11 mouse cellular contexts compared by ENCODE assay signal in genomic region chr4:119921022-119921717, GRCm38 (mm10).
DNase-seq lines count a peak whose midpoint lies in the region; ATAC-seq and TF ChIP-seq lines count a peak whose summit lies in the region.
"Had no signal": no experiment of that assay in that cellular context is flagged by ENCODE, and none has a peak within 500 bp of the region (broad histone marks: within the 10 kb centered on the region; RNA-seq: fewer than 3 reads in every experiment).

No protein-coding gene starts in this region.

- TF ChIP-seq CTCF in forebrain, postnatal 0 days (IDR thresholded peaks at IDR 0.05; ENCODE audit: low read depth) = peak; percentile 47
- peak; percentile 17 for TF ChIP-seq CTCF in left cerebral cortex, adult 2 months (IDR thresholded peaks at IDR 0.05)

- H3K9me3 ChIP-seq in forebrain, postnatal 0 days (ENCODE audit: low read length) = no peaks in the 10 kb centered on the region
- no peaks in the 10 kb centered on the region; the same call in 1 of the 2 replicates for H3K9me3 ChIP-seq in forebrain, embryonic 16.5 days (ENCODE audit: control insufficient read depth, low read length)
- no peaks in the 10 kb centered on the region for H3K9me3 ChIP-seq in ES-E14 (ENCODE audit: control insufficient read depth, insufficient read depth, low read depth, low read length)

- H3K4me1 ChIP-seq in forebrain, postnatal 0 days (ENCODE audit: insufficient read depth) = no peaks in the 10 kb centered on the region
- no peaks in the 10 kb centered on the region for H3K4me1 ChIP-seq in forebrain, embryonic 16.5 days (replicated peaks; ENCODE audit: control insufficient read depth, insufficient read depth, low read length)
- no peaks in the 10 kb centered on the region for H3K4me1 ChIP-seq in ES-E14 (ENCODE audit: control insufficient read depth in 2 of 2, insufficient read depth in 2 of 2, low read length in 2 of 2, poor library complexity in 1 of 2)

- DNase-seq in forebrain, postnatal 0 days = peak; percentile 15
- DNase-seq in left cerebral cortex, adult 2 months (ENCODE audit: extremely low spot score in 1 of 2, low spot score in 2 of 2) = no peak
- DNase-seq in left cerebral cortex, postnatal 10 days (ENCODE audit: extremely low spot score in 1 of 2, low spot score in 2 of 2) = no peak
- DNase-seq in ES-E14 (ENCODE audit: low read depth, low spot score) (peak; percentile 6), adipocyte (ENCODE audit: low spot score) (no peak)
- DNase-seq in spleen, postnatal 36 days (ENCODE audit: low spot score in 2 of 2) = peak; percentile 28 to 37
- no peak for DNase-seq in testis, postnatal 10 days (ENCODE audit: low spot score)
- DNase-seq: heart, postnatal 4 days had no signal

- 76% methylated on average over 12 of the region's 12 CpGs for WGBS in forebrain, postnatal 0 days
- 83% methylated on average over 12 of the region's 12 CpGs for WGBS in forebrain, embryonic 16.5 days

- H3K9ac ChIP-seq in forebrain, postnatal 0 days = no peak overlapping the region
- H3K9ac ChIP-seq in forebrain, embryonic 16.5 days (replicated peaks; ENCODE audit: low read depth, low read length) = no peak overlapping the region
- H3K9ac ChIP-seq in ES-E14 (ENCODE audit: insufficient read depth, low read depth, low read length, poor library complexity, severe bottlenecking) = no peak overlapping the region
- H3K9ac ChIP-seq: liver, embryonic 14.5 days had no signal

- intact Hi-C loops in left cerebral cortex, adult 2 months (cut with DNase I) = loop anchor here (5.0 kb wide), 1 partner anchor 181 kb away; no protein-coding TSS in a partner anchor
- intact Hi-C loops in left cerebral cortex, postnatal 10 days (cut with DNase I) = loop anchor here (5.0 kb wide), 1 partner anchor 181 kb away; no protein-coding TSS in a partner anchor

- in situ Hi-C loops in ES-E14 (cut with MboI; ENCODE audit: low sequenced_read_pairs in 2 of 2, unreplicated experiment in 2 of 2) = no loop called here

- no peak overlapping the region for H3K27ac ChIP-seq in forebrain, postnatal 0 days (ENCODE audit: low read depth, low read length)
- no peak overlapping the region for H3K27ac ChIP-seq in forebrain, embryonic 16.5 days (ENCODE audit: low read length)
- H3K27ac ChIP-seq in left cerebral cortex, adult 2 months = peak overlapping the region; percentile 55; the same call in 1 of the 2 replicates
- H3K27ac ChIP-seq in ES-E14 (ENCODE audit: insufficient read depth, low read depth, low read length, poor library complexity, severe bottlenecking) = no peak overlapping the region
- H3K27ac ChIP-seq: liver, embryonic 14.5 days had no signal

- peak; percentile 25; the same call in 1 of the 2 replicates for ATAC-seq in forebrain, postnatal 0 days
- no peak for ATAC-seq in forebrain, embryonic 16.5 days

- H3K27me3 ChIP-seq in forebrain, postnatal 0 days (ENCODE audit: insufficient read depth, low read length) = no peaks in the 10 kb centered on the region
- H3K27me3 ChIP-seq in forebrain, embryonic 16.5 days (replicated peaks; ENCODE audit: control insufficient read depth, insufficient read depth, low read length) = no peaks in the 10 kb centered on the region

- no peak overlapping the region for H3K4me2 ChIP-seq in forebrain, postnatal 0 days (ENCODE audit: low read depth)
- H3K4me2 ChIP-seq in forebrain, embryonic 16.5 days (ENCODE audit: low read length) = no peak overlapping the region

- no peaks in the 10 kb centered on the region for H3K36me3 ChIP-seq in forebrain, postnatal 0 days (ENCODE audit: insufficient read depth)
- H3K36me3 ChIP-seq in forebrain, embryonic 16.5 days (ENCODE audit: control insufficient read depth, insufficient read depth) = no peaks in the 10 kb centered on the region
- no peaks in the 10 kb centered on the region for H3K36me3 ChIP-seq in ES-E14 (ENCODE audit: control insufficient read depth, insufficient read depth, low read length, poor library complexity, severe bottlenecking)

- H3K4me3 ChIP-seq in forebrain, postnatal 0 days (ENCODE audit: low read depth, low read length) = no peak overlapping the region
- H3K4me3 ChIP-seq in forebrain, embryonic 16.5 days (replicated peaks; ENCODE audit: low read length) = no peak overlapping the region
- no peak overlapping the region for H3K4me3 ChIP-seq in left cerebral cortex, adult 2 months
- H3K4me3 ChIP-seq in ES-E14 (ENCODE audit: insufficient read depth in 1 of 2, low read depth in 1 of 2, low read length in 2 of 2, poor library complexity in 1 of 2, severe bottlenecking in 1 of 2) = no peak overlapping the region
- H3K4me3 ChIP-seq: megakaryocyte, embryonic 14.5 days had no signal

TF ChIP-seq in ES-E14, 5 proteins besides CTCF, POLR2A, EP300 and RAD21:
- TF ChIP-seq MAFK (IDR thresholded peaks at IDR 0.05; ENCODE audit: insufficient read depth, low read depth, low read length) (no peak), ZC3H11A (IDR thresholded peaks at IDR 0.05; ENCODE audit: borderline replicate concordance, low read depth, low read length) (no peak)
TF ChIP-seq in ES-E14: peak in this region for 0.

Comparison
In these comparisons a context has a peak if more than half of its experiments do, and no peak if none do; other contexts are left out.
1. DNase-seq: peak in forebrain, postnatal 0 days (single experiment), ES-E14 (single experiment) and spleen, postnatal 36 days (2 of 2); none in left cerebral cortex, adult 2 months (0 of 2), left cerebral cortex, postnatal 10 days (0 of 2), adipocyte (single experiment) and testis, postnatal 10 days (single experiment).